Mouse (Mus musculus) spleen, adult 12 weeks (tissue): ENCODE data around the gene Timm8a2.

ENCODE experiments used
- DNase-seq: peaks from one replicate; pipeline ENCODE4 v3.0.0; 2022; ENCODE audit warnings: low spot score

The Timm8a2 gene

GRCm38 (mm10) chr14:122034451-122034850, at the start of gene Timm8a2:
Timm8a2 (plus strand) TSS chr14:122034674.
- DNase-seq = no peak

- DNase-seq = no peak
Observed at GRCm38 (mm10) chr14:121985477-121985876, 49.0 kb upstream of the Timm8a2 start.

DNA sequence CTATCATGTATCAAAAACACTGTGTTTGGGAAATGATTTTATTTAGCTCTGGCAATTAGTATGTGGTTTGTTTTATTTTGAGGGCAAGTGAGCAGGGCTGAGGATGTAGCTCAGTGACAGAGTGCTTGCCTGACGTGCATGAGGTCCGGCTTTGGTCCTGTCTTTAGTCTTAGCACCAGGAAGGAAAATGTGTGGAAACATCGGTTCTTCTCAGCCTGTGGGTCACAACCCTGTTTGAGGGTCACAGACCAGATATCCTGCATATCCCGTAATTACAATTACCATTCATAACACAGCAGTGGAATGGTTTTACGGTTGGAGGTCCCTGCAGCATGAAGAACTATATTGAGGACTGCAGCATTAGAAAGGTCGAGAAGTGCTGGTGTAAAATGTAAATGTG, 48.4 kb upstream of the Timm8a2 start:
- no peak for DNase-seq

DNA sequence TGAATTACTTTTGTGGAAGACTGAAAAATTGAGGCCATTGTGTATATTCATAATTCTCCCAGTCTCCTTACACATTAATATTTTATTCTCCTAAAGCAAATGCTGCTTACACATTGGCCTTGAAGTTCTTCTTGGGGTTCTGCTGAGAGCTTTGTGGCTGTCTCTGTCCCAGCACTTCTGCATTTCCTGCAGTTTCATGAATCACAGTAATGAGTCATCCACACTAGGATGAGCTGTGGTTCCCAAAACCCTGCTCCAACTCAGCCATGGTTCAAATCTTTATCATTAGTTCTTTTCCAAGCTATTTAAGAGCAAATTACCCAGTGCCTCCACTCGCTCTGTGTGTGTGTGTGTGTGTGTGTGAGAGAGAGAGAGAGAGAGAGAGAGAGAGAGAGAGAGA, 47.2 kb upstream of the Timm8a2 start:
- no peak for DNase-seq

- DNase-seq = no peak
Observed at GRCm38 (mm10) chr14:121987691-121988090, 46.8 kb upstream of the Timm8a2 start.

GRCm38 (mm10) chr14:121989331-121989730, 45.1 kb upstream of the Timm8a2 start:
- DNase-seq = no peak

- DNase-seq = no peak
Observed at GRCm38 (mm10) chr14:121989869-121990268, 44.6 kb upstream of the Timm8a2 start.

DNA sequence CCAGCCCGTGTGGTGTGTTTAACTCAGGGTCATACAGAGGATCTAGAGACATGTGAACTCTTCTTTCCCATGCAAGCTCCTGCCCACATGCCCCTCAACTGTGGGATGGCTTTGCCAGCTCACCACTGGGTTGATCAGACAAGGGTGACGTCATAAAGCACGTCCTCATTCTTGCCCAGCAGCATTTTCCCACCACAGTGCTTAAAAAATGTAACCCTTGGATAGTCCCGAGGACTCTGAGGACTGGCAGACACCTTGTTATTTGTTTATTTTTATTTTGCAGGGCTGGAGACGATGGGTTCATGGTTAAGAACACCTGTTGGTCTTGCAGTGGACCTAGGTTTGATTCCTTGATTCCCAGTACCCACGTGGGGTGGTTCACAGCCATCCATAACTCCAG, 43.6 kb upstream of the Timm8a2 start:
- DNase-seq = no peak

DNA sequence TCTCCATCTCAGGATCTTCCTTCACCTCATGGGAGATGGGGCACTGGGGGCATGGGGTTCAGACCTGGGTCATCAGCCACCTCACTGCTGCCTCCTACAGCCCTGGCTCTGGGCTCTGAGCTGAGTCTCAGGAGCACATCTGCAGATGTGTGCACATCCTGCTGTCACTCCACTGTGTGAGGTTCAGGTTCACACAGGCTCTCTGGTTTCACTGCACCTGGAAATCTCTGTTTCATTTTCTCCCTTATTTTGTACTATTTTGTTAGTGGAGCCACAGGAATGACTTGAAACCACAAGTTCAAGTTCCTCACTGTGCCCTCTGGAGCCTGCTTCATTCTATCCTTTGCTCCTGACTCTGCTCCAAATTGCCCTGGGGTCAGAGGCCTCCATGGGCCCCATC, 42.6 kb upstream of the Timm8a2 start:
- DNase-seq = no peak

DNA sequence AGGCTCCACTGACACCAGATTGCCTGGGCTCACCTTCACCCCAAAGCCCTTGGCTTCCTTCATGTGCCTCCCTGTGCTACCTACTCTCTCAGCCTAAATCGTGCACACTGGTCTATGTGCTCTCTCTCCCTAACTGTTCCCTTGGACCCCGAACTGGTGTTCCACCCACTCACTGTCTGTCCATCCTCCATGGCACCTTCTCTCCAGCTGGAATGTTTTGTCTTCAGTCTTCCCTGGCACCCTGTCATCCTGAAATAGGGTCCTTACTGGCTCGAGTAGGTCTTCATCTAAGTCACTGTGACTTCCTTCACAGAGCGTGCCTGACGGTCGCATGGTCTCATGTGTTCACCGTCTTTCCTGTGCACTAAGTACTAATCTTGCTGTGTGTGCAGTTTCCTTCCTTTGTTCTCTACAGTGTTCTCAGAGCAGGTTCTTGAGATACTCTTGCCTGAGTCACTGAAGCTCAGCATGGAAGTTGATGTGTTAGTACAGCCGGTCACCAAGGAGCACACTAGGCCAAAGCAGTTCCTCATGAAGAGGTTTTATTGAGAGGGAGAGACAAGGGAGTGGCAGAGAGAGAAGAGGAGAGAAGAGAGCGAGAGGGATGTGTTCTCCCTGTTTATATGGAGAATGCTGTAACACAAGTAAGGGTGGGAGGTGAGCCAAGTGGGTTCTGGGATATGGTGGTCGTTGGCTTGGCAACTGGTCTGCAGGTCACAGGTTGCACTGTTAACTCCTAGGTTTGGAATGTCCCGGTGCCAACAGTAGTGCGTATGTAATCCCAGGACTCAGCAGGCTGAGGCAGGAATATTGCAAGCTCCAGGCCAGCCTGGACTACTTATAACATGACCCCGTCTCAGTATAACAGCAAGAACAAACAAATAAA, 41.8 kb upstream of the Timm8a2 start:
- no peak for DNase-seq

DNA sequence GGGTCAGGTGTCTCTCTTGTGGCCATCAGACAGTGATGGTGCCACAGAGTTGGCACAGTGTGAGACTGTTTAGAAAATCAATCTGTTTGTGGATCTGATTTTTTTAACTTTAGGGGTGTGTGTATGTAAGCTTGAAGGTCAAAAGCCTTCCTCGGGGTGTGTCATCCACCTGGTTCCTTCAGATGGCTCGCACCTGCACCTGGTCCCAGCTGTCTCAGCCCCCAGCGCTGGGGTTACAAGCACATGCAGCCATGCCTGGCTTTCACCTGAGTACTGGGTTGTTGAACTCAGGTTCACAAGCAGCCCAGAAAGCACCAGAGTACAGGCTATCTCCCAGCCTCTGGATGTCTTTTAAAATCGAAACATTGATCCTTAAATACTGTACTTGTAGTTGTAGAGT, 40.9 kb upstream of the Timm8a2 start:
- no peak for DNase-seq

- DNase-seq = no peak
Observed at GRCm38 (mm10) chr14:121994171-121994700, 40.2 kb upstream of the Timm8a2 start.

- DNase-seq = no peak
Observed at GRCm38 (mm10) chr14:121994846-121995556, 39.5 kb upstream of the Timm8a2 start.

DNA sequence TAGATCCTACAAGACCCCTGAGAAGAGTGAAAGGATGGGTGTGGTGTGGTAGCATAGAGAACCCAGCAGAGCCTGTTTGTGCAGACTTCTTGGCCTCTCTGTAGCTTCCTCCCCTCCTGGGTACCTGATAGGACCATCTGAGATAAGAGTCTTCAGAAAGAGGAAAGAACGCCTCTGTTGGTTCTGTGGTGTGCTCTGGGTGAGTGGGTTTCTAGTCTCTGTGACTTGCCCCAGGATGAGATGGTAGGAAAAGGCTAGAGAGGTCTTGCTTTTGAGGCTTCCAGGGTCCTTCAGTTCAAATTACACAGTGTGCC, 39.0 kb upstream of the Timm8a2 start:
- no peak for DNase-seq

DNA sequence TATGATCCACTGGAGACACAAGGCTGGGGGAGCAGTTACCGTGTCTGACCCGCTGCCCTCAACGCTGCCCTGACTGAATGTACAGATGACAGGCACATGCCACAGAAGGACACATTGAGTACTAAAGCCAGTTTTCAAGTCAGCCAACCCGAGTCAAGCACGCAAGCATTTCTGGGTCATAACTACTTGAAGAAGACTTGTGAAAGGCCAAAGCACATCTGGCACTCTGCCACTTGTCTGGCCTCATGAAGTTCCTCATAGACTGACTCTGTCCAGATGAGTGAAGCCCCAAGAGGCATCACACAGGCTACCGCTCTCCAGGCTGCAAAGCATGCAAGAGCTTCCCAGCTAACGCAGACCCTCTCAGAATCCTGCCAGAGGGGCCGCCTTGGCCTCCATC, 37.7 kb upstream of the Timm8a2 start:
- no peak for DNase-seq

- DNase-seq = no peak
Observed at GRCm38 (mm10) chr14:121999455-121999854, 35.0 kb upstream of the Timm8a2 start.

DNA sequence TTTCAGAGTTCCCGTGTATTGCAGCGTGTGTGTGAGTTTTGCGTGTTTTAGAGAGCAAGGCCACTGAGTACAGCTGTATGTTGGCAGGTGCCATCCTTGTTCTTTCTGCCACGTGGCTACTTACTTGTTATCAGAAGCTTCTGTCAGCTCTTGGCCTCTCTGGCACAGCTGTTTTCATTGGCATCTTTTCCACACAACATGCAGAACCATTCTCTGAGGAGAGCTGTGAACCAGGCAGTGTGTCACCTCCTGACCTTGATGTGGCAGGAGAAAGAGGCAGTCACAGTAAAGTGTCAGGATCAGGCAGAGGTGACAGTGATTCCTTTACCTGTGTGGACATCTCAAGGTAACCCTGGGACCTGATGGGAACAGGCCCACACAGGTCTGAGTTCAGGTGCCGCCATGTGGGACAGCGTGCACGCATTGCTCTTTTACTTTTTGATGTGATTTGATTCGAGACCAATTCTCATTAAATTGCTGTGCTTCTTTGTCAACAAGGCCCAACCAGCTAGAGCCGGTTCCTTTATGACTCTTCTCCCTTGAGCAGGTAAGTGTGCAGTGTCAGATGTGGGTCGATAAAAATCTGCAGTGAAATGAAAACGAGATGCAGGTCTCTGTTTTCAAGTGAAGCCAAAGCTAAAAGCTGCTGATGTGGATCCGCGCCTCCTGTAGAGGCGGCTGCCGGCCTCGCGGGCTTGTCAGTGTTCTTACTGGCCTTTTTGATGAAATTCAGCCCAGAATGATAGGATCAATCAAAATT, 33.9 kb upstream of the Timm8a2 start:
- no peak for DNase-seq

DNA sequence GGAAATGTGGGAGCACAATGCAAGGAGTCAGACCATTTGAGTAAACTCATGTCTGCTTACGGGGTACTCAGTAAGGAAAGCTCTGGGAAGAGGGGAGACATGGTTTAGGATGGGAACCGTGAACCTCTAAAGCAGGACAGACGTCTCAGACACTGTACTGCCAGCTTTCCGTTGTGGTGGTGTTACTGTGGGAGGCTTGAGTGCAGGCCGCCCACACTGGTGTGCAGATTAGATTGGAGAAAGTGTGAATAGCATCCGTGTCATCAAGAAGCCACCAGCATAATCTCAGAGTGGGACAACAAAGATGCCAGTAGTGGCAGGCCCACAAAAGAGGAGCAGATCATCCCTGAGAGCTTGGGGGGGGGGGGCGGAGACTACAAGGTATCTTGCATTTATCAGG, 32.2 kb upstream of the Timm8a2 start:
- no peak for DNase-seq

DNA sequence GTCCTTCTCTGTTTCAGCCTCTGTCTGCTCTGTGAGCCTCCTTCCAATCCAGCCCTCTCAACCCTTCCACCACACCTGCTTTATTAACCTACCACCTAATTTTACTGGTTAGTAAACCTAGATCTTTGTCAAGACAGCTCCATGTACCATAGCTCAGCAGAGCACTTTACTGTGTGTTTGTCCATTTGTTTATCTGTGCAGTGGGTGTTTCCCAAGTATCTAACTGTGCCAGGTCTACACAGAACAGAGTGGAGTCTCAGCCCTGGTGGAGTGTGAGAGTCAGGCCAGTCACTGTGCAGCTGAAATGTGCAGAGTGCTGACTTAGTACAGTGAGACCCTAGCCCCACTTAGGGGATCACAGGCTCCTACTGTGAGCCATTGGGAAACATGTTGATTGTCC, 30.7 kb upstream of the Timm8a2 start:
- DNase-seq = no peak

DNA sequence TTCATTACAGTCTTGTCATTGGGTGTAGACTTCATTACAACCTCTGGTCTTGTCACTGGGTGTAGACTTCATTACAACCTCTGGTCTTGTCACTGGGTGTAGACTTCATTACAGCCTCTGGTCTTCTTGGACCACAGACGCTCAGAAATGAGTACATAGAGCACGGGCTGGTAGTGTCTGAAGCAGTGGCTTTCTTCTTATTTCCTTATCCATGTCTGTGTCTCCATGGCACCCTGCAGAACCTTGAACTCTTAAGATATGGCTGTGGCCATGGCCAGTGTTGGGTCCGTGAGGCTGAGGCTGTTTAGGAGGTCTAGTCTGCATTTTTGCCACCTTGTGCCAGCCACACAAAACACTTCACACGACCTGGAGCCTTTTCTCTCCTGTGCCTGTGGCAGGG, 26.2 kb upstream of the Timm8a2 start:
- DNase-seq = no peak

GRCm38 (mm10) chr14:122009502-122009901, 25.0 kb upstream of the Timm8a2 start:
- peak; percentile 43 for DNase-seq

GRCm38 (mm10) chr14:122010301-122010700, 24.2 kb upstream of the Timm8a2 start:
- DNase-seq = no peak

GRCm38 (mm10) chr14:122011768-122012167, 22.7 kb upstream of the Timm8a2 start:
- no peak for DNase-seq
